Mouse (Mus musculus) hindbrain, embryonic 14.5 days (tissue): ENCODE results near the gene Fgfr2. TPM values are rescaled to one million over a fixed set of nuclear protein-coding genes. Genes with fewer than 3 reads are reported as not detected.

Experiments
- ATAC-seq: fragments of 200-750 bp; cut with Nextera tagmentation; 2 replicates; pipeline ENCODE4 v1.8.0; 2017; ENCODE audit warnings: moderate number of reproducible peaks, mild to moderate bottlenecking, moderate TSS enrichment, moderate library complexity; ENCODE audit not compliant: low FRiP score
- DNase-seq: peaks from one replicate; pipeline ENCODE4 v3.0.0-alpha.2; 2015; ENCODE audit warnings: low spot score
- H3K27ac ChIP-seq: fragments of 300-500 bp; sonication (generic); 2 replicates; pipeline ENCODE4 v1.5.1; 2014; ENCODE audit warnings: mild to moderate bottlenecking, moderate library complexity
- H3K27me3 ChIP-seq: fragments of 300-500 bp; sonication (generic); 2 replicates; pipeline ENCODE4 v1.6.1; 2014; ENCODE audit warnings: mild to moderate bottlenecking, low read length, mixed read lengths; ENCODE audit not compliant: control insufficient read depth, insufficient read depth
- H3K36me3 ChIP-seq: fragments of 300-500 bp; sonication (generic); replicated peaks from 2 replicates; pipeline ENCODE4 v1.6.1; 2014; ENCODE audit not compliant: control insufficient read depth, insufficient read depth
- H3K4me1 ChIP-seq: fragments of 300-500 bp; sonication (generic); replicated peaks from 2 replicates; pipeline ENCODE4 v1.6.1; 2014; ENCODE audit warnings: antibody characterized with exemption, low read length, mixed read lengths; ENCODE audit not compliant: control insufficient read depth, insufficient read depth
- H3K4me2 ChIP-seq: fragments of 300-500 bp; sonication (generic); replicated peaks from 2 replicates; pipeline ENCODE4 v1.6.1; 2014; ENCODE audit warnings: mild to moderate bottlenecking, moderate library complexity
- H3K4me3 ChIP-seq: fragments of 300-500 bp; sonication (generic); replicated peaks from 2 replicates; pipeline ENCODE4 v1.5.1; 2014; ENCODE audit warnings: mild to moderate bottlenecking, low read length
- H3K9ac ChIP-seq: fragments of 300-500 bp; sonication (generic); 2 replicates; pipeline ENCODE4 v1.6.1; 2014
- H3K9me3 ChIP-seq: fragments of 300-500 bp; sonication (generic); 2 replicates; pipeline ENCODE4 v1.6.1; 2016; ENCODE audit warnings: low read length; ENCODE audit not compliant: control insufficient read depth
- WGBS: fragments of 180-500 bp; shearing (Covaris S2); extraction: QIAGEN DNeasy Blood & Tissue Kit; methylation state at CpG from one replicate; pipeline ENCODE4 v1.1.7; 2014; 5-methylcytosine and 5-hydroxymethylcytosine counted together
- polyA plus RNA-seq: library from polyadenylated mRNA; unstranded; fragments of >200 nt; fragmentation: Nextera tagmentation; extraction: Ambion mirVana; gene quantifications from 2 replicates; pipeline ENCODE4 v1.2.1, GENCODE M21; 2014

Gene Fgfr2
- polyA plus RNA-seq, 1 experiment from 2014 or later, result 43.5 TPM

DNA sequence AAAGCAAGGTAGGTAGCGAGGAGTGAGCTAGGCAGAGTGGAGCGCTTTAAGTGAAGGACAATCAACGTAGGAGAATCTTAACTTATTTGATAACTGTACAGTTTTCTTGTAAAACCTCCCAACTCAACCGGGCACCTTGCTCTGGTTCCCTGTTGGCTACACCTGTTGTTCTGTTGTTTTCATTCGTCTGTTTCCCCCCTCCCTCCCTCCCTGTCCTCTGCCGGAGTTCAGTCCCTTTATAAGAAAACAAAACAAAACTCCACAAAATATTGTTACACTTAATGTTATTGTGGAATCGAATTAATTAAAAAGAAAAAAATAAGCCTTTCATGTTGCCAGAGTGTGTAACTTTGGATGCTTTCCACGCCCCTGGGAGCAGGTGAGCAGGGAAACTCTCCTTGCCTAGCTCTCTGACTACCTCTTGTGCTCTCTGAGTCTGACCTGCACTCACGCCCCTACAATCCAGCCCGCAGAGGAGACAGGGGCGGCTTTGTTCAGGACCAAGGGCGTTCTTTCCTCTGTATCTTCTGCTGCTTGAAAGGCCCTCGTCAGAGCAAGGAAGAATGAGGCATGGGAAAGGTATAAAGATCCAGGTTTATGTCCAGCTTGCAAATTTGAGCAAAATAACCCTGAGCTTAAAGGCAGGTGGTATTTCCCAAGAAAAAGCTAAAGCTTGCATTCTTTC is 1577.3 kb downstream of the Fgfr2 start:
- no peaks in the 10 kb centered on the region for H3K9me3 ChIP-seq
- ATAC-seq (no peak), DNase-seq (no peak)
- peaks cover 9% of the 10 kb centered on the region for H3K4me1 ChIP-seq
- H3K27ac ChIP-seq, result no peak overlapping the region
- no peaks in the 10 kb centered on the region for H3K36me3 ChIP-seq
- H3K4me2 ChIP-seq, result 0 out of 2 replicates have a peak overlapping the region, but pooled peaks have one; percentile 7
- H3K9ac ChIP-seq, result no peak overlapping the region
- peaks cover 94% of the 10 kb centered on the region for H3K27me3 ChIP-seq
- WGBS, result under 1% methylated on average over 13 of the region's 13 CpGs
- no peak overlapping the region for H3K4me3 ChIP-seq

DNA sequence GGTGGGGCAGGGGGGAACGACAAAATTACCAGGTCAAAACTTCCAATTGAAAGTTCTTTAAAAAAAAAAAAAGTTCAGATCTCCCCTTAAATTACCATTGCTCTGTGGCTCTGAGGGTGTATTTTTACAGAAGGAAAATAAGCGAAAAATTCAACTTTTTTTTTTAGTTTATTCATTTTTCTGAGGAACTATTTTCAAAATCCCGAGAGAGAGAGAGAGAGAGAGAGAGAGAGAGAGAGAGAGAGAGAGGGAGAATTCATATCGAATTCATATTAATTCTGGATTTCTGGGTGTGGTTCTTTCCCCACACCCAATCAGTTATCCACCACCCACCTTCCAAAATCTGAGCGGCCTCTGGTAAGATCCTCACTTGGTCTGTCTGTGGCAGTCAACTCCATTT is 1578.3 kb downstream of the Fgfr2 start:
- H3K9me3 ChIP-seq, result no peaks in the 10 kb centered on the region
- ATAC-seq (no peak), DNase-seq (no peak)
- H3K4me2 ChIP-seq, result no peak overlapping the region
- peaks cover 9% of the 10 kb centered on the region for H3K4me1 ChIP-seq
- peaks cover 94% of the 10 kb centered on the region for H3K27me3 ChIP-seq
- WGBS, result 5% methylated on average over 5 of the region's 5 CpGs
- peak overlapping the region; percentile 25; the same call in 1 of the 2 replicates for H3K4me3 ChIP-seq
- H3K27ac ChIP-seq, result no peak overlapping the region
- H3K9ac ChIP-seq, result no peak overlapping the region
- no peaks in the 10 kb centered on the region for H3K36me3 ChIP-seq

DNA sequence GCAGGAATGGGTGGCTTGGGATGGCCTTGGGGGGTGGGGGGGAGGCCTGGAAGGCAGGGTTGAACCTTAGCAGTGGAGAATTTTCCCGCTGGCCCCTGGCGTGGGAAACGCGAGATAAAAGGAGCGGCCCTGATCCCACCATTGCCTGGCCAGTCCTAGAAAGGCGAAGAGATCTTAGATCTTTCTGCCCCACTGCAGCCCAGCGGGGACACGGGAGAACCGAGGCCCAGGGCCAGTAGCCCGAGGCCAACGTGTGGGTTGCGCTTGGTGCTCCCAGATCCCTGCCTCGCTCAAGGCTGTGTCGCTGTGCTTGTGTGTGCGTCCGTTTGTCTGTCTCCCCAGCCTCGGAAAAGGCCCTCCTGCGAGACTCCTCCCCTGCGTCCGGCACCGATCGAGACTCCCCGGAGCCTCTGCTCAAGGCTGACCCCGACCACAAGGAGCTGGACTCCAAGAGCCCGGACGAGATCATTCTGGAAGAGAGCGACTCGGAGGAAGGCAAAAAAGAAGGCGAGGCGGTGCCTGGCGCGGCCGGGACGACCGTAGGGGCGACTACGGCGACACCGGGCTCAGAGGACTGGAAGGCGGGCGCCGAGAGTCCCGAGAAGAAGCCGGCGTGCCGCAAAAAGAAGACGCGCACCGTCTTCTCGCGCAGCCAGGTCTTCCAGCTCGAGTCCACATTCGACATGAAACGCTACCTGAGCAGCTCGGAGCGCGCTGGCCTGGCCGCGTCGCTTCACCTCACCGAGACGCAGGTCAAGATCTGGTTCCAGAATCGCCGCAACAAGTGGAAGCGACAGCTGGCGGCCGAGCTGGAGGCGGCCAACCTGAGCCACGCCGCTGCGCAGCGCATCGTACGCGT is 1579.3 kb downstream of the Fgfr2 start:
- Histone ChIP-seq H3K27me3 (peaks cover 95% of the 10 kb centered on the region), H3K4me1 (peaks cover 9% of the 10 kb centered on the region), H3K36me3 (no peaks in the 10 kb centered on the region), H3K9me3 (no peaks in the 10 kb centered on the region), H3K4me3 (peak overlapping the region; percentile 25), H3K4me2 (peak overlapping the region; percentile 49), H3K9ac (0 out of 2 replicates have a peak overlapping the region, but pooled peaks have one; percentile 31), H3K27ac (no peak overlapping the region; the same call in 1 of the 2 replicates)
- no peak for DNase-seq
- ATAC-seq, result no peak
- WGBS, result under 1% methylated on average over 75 of the region's 75 CpGs

DNA sequence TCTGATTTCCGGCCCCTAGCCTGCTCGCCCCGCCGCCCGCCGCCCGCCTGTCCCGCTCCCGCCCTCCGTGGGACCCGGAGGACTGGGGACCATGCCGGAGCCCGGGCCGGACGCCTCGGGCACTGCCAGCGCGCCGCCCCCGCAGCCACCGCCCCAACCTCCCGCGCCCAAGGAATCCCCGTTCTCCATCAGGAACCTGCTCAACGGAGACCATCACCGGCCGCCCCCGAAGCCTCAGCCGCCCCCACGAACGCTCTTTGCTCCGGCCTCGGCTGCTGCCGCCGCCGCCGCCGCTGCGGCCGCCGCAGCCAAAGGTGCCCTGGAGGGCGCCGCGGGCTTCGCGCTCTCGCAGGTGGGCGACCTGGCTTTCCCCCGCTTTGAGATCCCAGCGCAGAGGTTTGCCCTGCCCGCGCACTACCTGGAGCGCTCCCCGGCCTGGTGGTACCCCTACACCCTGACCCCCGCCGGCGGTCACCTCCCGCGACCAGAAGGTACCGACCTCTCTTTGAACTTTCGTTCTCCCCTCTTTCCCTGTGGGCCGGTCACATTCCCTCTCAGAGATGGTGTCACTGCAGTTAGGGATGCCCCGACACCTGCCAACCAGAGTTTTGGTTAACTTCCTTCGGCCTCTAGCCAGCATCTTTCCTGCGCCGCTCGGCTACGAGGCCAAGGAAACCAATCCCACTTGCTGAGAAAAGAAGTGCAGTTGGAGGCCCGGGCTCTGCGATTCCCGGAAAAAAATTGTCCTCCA is 1580.1 kb downstream of the Fgfr2 start:
- DNase-seq (no peak), ATAC-seq (no peak)
- Histone ChIP-seq H3K4me3 (peak overlapping the region; percentile 25), H3K27ac (peak overlapping the region; percentile 54), H3K4me2 (peak overlapping the region; percentile 49), H3K9ac (peak overlapping the region; percentile 31; the same call in 1 of the 2 replicates), H3K9me3 (no peaks in the 10 kb centered on the region), H3K4me1 (peaks cover 9% of the 10 kb centered on the region), H3K36me3 (no peaks in the 10 kb centered on the region), H3K27me3 (peaks cover 95% of the 10 kb centered on the region)
- 1% methylated on average over 59 of the region's 71 CpGs for WGBS

DNA sequence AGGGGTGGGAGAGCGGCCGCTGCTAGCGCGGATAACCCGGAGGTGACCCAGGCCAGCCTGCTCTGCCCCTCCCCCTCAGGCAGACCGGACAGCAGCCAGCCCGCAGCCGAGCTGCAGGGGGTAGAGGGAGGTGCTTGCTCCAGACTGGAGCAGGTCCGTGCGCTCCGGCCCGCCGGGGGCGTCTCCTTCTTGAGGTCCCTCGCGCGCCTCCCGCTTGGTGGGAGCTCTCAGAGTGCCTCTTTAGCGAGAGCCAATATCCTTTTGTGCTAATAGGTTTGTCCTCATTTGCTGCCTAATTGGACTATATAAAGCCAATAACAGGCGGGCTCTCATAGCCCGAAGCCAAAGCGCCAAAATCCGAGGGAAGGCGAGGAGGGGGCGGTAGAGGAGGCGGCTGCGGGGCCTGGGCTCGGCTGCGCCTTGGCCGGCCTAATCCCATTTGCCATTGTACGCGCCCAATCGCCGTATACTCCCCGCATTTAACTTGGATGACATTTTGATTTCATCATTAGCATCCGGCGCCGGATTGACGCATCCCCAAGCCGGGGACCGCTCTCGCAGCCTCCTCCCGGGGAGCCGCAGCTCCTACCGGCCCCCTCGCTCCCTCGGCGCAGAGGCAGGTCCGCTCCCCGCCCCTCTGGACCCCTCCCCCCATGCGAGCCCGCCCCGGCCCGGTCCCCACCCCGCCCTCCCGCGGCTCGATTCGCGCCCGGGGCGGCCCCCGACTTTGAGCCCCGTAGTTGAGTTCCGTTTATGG is 1580.9 kb downstream of the Fgfr2 start, which contains the start of gene Hmx3:
Gene Hmx3 (plus strand): TSS at position 753 of the 757 bp plus-strand sequence.
- peak within 1 kb of the TSS; percentile 54 for H3K27ac ChIP-seq
- H3K27me3 ChIP-seq, result peaks cover 95% of the 10 kb centered on the region
- peak within 1 kb of the TSS; percentile 31; the same call in 1 of the 2 replicates for H3K9ac ChIP-seq
- peak within 1 kb of the TSS; percentile 49 for H3K4me2 ChIP-seq
- ATAC-seq (no peak), DNase-seq (peak; percentile 36)
- WGBS, result under 1% methylated on average over 57 of the region's 65 CpGs
- H3K4me3 ChIP-seq, result peak within 1 kb of the TSS; percentile 25
- H3K9me3 ChIP-seq, result no peaks in the 10 kb centered on the region
- peaks cover 9% of the 10 kb centered on the region for H3K4me1 ChIP-seq
- H3K36me3 ChIP-seq, result no peaks in the 10 kb centered on the region

DNA sequence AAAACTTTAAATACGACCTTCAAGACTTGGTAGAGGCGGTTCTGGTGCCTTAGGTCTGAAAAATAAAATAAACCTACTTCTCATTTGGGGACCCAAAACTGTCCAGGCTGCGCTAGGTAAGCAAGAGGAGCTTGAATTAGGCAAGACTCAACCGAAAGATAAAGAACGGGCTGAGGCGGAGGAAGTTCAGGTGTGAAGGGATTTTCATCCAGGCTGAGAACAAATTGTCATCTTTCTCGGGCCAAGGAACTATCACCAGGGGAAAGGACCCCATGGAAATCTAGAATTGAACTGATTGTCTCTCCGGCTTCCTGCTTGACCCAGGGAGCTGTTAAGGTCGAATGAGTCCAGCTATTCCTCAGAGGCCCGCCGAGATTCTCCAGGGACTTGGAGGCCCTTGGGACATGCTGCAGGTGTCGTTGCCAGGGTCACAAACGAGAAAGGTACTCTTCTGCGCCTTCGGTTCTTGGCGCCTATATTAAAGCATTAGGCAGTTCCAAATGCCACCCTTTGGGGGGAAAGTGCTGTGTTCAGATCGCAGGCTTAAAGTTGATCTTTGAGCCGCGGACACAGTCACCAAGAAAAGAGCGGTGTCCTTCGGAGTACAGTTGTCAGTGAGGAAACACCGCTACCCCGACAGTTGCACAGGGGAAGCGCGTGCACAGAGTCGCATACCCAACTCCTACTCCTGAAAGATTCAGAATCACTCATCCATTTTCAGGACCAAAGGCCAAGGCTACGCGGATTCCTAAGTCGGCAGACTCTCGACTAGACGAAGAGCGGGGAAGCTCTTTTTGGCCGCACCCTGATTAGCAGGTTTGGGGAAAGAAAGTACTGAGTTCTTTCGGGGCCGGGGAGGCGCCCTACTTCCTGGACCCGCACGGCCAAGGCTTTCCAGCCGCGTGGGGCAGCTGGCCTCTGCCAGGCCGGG is 1581.7 kb downstream of the Fgfr2 start:
- Histone ChIP-seq H3K4me3 (peak overlapping the region; percentile 25), H3K4me1 (peaks cover 9% of the 10 kb centered on the region), H3K27ac (no peak overlapping the region), H3K27me3 (peaks cover 95% of the 10 kb centered on the region), H3K4me2 (peak overlapping the region; percentile 49), H3K9me3 (no peaks in the 10 kb centered on the region), H3K36me3 (no peaks in the 10 kb centered on the region), H3K9ac (peak overlapping the region; percentile 31; the same call in 1 of the 2 replicates)
- ATAC-seq (no peak), DNase-seq (no peak)
- WGBS, result under 1% methylated on average over 41 of the region's 41 CpGs

DNA sequence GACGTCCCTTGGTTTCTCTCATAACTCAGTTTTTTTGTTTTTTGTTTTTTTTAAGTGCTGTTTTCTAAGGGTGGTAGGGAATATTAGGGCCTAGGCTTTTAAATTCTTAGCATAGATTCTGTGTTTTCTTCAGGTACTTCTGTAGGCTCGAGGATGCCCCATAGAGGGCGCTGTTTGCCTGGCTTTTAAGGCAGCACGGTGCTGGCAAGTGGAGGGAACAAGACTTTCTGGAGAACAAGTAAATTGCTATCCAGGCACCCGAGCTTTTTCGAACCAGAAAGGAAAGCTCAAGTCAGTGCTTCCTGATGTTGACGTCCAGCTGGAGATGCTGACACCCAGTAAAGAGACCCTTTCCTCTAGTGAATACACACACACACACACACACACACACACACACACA is 1583.2 kb downstream of the Fgfr2 start:
- no peaks in the 10 kb centered on the region for H3K36me3 ChIP-seq
- H3K4me3 ChIP-seq, result no peak overlapping the region
- peaks cover 9% of the 10 kb centered on the region for H3K4me1 ChIP-seq
- H3K27me3 ChIP-seq, result peaks cover 81% of the 10 kb centered on the region
- DNase-seq, result peak; percentile 92
- no peaks in the 10 kb centered on the region for H3K9me3 ChIP-seq
- 0 out of 2 replicates have a peak overlapping the region, but pooled peaks have one; percentile 17 for H3K4me2 ChIP-seq
- H3K9ac ChIP-seq, result no peak overlapping the region
- ATAC-seq, result peak; percentile 60; the same call in 1 of the 2 replicates
- under 1% methylated on average over 7 of the region's 7 CpGs for WGBS
- no peak overlapping the region for H3K27ac ChIP-seq

DNA sequence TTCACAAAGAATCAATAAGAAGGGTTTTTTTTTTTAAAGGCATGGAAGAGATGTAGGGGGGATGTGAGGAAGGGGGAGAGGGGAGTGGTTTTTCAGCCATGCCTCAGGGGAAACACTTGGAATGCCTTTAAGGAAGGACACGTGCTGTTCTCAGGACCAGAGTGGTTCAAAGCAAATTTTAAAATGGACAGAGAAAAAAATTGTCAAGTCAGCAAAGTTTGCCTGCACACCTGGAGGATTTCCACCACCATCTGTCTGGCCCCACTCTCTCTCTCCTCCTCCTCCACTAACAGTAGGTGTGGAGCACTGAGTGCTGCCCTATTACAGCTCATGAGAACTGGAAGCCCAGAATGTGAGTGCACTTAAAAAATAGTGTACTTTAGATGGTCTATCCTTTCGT is 1619.4 kb downstream of the Fgfr2 start:
- 83% methylated on average over 2 of the region's 2 CpGs for WGBS
- no peak for ATAC-seq
- H3K9ac ChIP-seq, result no peak overlapping the region

More for the DNA sequence above, 1619.4 kb downstream of the Fgfr2 start:
- Histone ChIP-seq H3K4me2 (no peak overlapping the region), H3K36me3 (no peaks in the 10 kb centered on the region), H3K4me1 (no peaks in the 10 kb centered on the region), H3K9me3 (no peaks in the 10 kb centered on the region), H3K27me3 (no peaks in the 10 kb centered on the region), H3K27ac (no peak overlapping the region), H3K4me3 (no peak overlapping the region)
- no peak for DNase-seq
